Mouse (Mus musculus) heart, postnatal 0 days (tissue): ENCODE measurements around the gene Entpd1. TPM values are rescaled to one million over a fixed set of nuclear protein-coding genes. Genes with fewer than 3 reads are reported as not detected.

Source experiments
- ATAC-seq: fragments of 200-750 bp; cut with Nextera tagmentation; 2 replicates; pipeline ENCODE4 v1.8.0; 2017; ENCODE audit warnings: low read depth, moderate number of reproducible peaks, moderate library complexity; ENCODE audit not compliant: insufficient read depth
- DNase-seq: peaks from one replicate; pipeline ENCODE4 v3.0.0-alpha.2; 2016; ENCODE audit warnings: low spot score
- H3K27ac ChIP-seq: fragments of 300-500 bp; sonication (generic); 2 replicates; pipeline ENCODE4 v1.5.1; 2014; ENCODE audit warnings: low read depth, mild to moderate bottlenecking
- H3K27me3 ChIP-seq: fragments of 300-500 bp; sonication (generic); 2 replicates; pipeline ENCODE4 v1.6.1; 2014; ENCODE audit warnings: low read length, mixed read lengths; ENCODE audit not compliant: control insufficient read depth, insufficient read depth
- H3K36me3 ChIP-seq: fragments of 300-500 bp; sonication (generic); replicated peaks from 2 replicates; pipeline ENCODE4 v1.6.1; 2014; ENCODE audit warnings: low read length, mixed read lengths; ENCODE audit not compliant: control insufficient read depth, insufficient read depth
- H3K4me1 ChIP-seq: fragments of 300-500 bp; sonication (generic); 2 replicates; pipeline ENCODE4 v1.6.1; 2014; ENCODE audit warnings: antibody characterized with exemption; ENCODE audit not compliant: control insufficient read depth, insufficient read depth
- H3K4me2 ChIP-seq: fragments of 300-500 bp; sonication (generic); 2 replicates; pipeline ENCODE4 v1.6.1; 2014; ENCODE audit warnings: low read depth, mild to moderate bottlenecking, low read length, moderate library complexity
- H3K4me3 ChIP-seq: fragments of 300-500 bp; sonication (generic); 2 replicates; pipeline ENCODE4 v1.5.1; 2014; ENCODE audit warnings: low read depth, low read length
- H3K9ac ChIP-seq: fragments of 300-500 bp; sonication (generic); replicated peaks from 2 replicates; pipeline ENCODE4 v1.6.1; 2014; ENCODE audit warnings: low read depth, low read length, mixed read lengths
- H3K9me3 ChIP-seq: fragments of 300-500 bp; sonication (generic); replicated peaks from 2 replicates; pipeline ENCODE4 v1.6.1; 2016; ENCODE audit warnings: low read length; ENCODE audit not compliant: control insufficient read depth
- CTCF ChIP-seq: IDR thresholded peaks from 2 replicates; pipeline ENCODE4 v1.5.1; 2016; ENCODE audit warnings: antibody characterized with exemption, control low read depth, low read depth
- EP300 ChIP-seq: IDR thresholded peaks from 2 replicates; pipeline ENCODE4 v1.6.1; 2016; ENCODE audit warnings: antibody characterized with exemption, low read depth
- WGBS: fragments of 180-500 bp; shearing (Covaris S2); extraction: QIAGEN DNeasy Blood & Tissue Kit; methylation state at CpG from one replicate; pipeline ENCODE4 v1.1.7; 2014; 5-methylcytosine and 5-hydroxymethylcytosine counted together
- polyA plus RNA-seq: library from polyadenylated mRNA; unstranded; fragments of >200 nt; fragmentation: Nextera tagmentation; extraction: Ambion mirVana; gene quantifications from 2 replicates; pipeline ENCODE4 v1.2.1, GENCODE M21; 2015
- total RNA-seq: library from RNA; depleted of rRNA; stranded (reverse); fragments of >200 nt; gene quantifications from 2 replicates; pipeline ENCODE4 v1.2.3, GENCODE M21; 2014; ENCODE audit warnings: low replicate concordance; rRNA removed

Entpd1 gene
- total and polyA plus RNA-seq, 2 experiments from 2014 or later, result 10.3 to 31.7 TPM

DNA sequence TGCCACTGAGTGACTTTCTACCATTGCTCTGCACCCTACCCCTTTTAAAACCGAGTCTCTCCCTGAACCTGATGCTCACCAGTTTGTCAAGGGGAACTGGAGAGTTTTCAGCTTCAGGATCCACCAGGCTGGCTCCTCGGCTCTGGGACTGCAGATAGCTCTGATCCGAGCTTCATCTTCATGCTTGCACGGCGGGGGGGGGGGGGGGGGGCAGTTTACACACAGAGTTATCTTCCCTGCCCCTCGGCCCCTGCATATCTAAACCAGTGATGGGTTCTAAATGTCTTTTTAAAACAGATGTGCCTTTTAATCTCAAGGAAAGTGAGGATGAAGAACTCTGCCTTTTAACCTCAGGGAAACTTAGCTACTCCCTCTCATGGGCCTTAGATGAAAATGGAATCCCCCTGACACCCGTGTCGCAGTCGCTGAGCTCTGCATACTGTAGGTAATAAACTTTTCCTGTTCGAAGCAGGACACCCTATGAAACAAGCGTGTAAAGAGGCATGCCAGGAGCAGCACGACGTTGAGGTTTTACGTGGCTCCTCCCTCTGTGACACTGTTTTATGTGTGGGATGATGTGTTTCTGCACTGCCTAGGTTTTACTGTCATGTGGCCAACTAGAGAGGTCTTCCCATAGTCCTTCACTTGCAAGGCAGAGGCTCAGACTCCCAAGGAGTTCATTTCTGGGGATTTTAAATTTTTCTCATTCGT is 176.0 kb downstream of the Entpd1 start:
- Histone ChIP-seq H3K27ac (no peak overlapping the region), H3K4me2 (no peak overlapping the region), H3K27me3 (no peaks in the 10 kb centered on the region), H3K36me3 (no peaks in the 10 kb centered on the region), H3K9ac (no peak overlapping the region), H3K9me3 (no peaks in the 10 kb centered on the region), H3K4me1 (no peaks in the 10 kb centered on the region), H3K4me3 (no peak overlapping the region)
- DNase-seq, result no peak
- 62% methylated on average over 15 of the region's 15 CpGs for WGBS
- no peak for ATAC-seq
- TF ChIP-seq EP300 (no peak), CTCF (no peak)

DNA sequence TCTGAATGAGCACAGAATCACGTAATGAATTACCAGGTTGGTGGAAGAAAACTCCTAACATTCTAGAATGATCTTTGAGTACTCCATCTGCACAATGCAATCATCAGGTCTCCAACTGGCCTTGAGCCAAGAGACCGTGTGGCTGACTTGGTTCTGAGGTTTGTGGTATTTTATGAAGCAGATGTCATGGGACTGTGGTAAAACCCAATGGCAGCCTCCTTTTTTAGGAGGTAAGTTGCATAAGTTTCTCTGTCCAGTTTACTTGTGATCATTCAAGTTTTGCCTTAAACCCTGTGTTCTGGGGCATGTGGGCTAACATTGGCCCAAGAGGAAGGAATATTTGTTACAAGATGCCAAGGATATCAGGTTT is 176.5 kb downstream of the Entpd1 start:
- Histone ChIP-seq H3K4me1 (no peaks in the 10 kb centered on the region), H3K9me3 (no peaks in the 10 kb centered on the region), H3K4me2 (no peak overlapping the region), H3K9ac (no peak overlapping the region), H3K4me3 (no peak overlapping the region), H3K27me3 (no peaks in the 10 kb centered on the region), H3K36me3 (no peaks in the 10 kb centered on the region), H3K27ac (no peak overlapping the region)
- DNase-seq, result no peak
- TF ChIP-seq EP300, result no peak
- TF ChIP-seq CTCF, result no peak
- 54% methylated on average over 2 of the region's 2 CpGs for WGBS
- ATAC-seq, result no peak

Other genes starting within 250 kb of the Entpd1 start
- gene Sorbs1, start 98.6 kb upstream of the Entpd1 start, total RNA-seq, result 77.7 and 140 TPM in 2 replicates
- gene Sorbs1, start 98.6 kb upstream of the Entpd1 start, polyA plus RNA-seq, result 153 and 159 TPM in 2 replicates
- 41.3 and 42.8 TPM in 2 replicates for gene Aldh18a1, start 23.9 kb upstream of the Entpd1 start, total RNA-seq
- 20.6 and 20.9 TPM in 2 replicates for gene Aldh18a1, start 23.9 kb upstream of the Entpd1 start, polyA plus RNA-seq
- 10.7 and 16.2 TPM in 2 replicates for gene Tctn3, start 133 bp upstream of the Entpd1 start, total RNA-seq
- 6.7 and 7.0 TPM in 2 replicates for gene Tctn3, start 133 bp upstream of the Entpd1 start, polyA plus RNA-seq
- not detected in 2 replicates for gene Cc2d2b, start 136.4 kb downstream of the Entpd1 start, total RNA-seq
- 0.05 TPM in 1 of 2 replicates, not detected in the other for gene Cc2d2b, start 136.4 kb downstream of the Entpd1 start, polyA plus RNA-seq
- gene Ccnj, start 218.9 kb downstream of the Entpd1 start, total RNA-seq, result 2.4 and 2.7 TPM in 2 replicates
- 4.1 and 5.0 TPM in 2 replicates for gene Ccnj, start 218.9 kb downstream of the Entpd1 start, polyA plus RNA-seq